Mouse (Mus musculus) embryonic stem cell, embryonic (primary cell): ENCODE results near the gene Cda.

ENCODE experiments used
- CTCF ChIA-PET, 4 experiments: fragments of 300-600 bp in 2 of 4; fragments of 350-600 bp in 2 of 4; sonication (Branson Sonifier 250); formaldehyde crosslinking; loops; one replicate each; lab custom pipeline; 2022; ENCODE audit warnings: inconsistent platforms in 2 of 4; lab: Charles Lee
- POLR2A ChIA-PET, 4 experiments: fragments of 300-600 bp in 2 of 4; fragments of 350-600 bp in 2 of 4; sonication (Branson Sonifier 250); formaldehyde crosslinking; loops; one replicate each; lab custom pipeline; 2022; ENCODE audit warnings: antibody characterized with exemption in 4 of 4, inconsistent platforms in 1 of 4; lab: Charles Lee

Gene Cda

GRCm38 (mm10) chr4:138327891-138328470 is 39.8 kb downstream of the Cda start:
- ChIA-PET CTCF (interaction anchor here in 2 of 4 experiments (1.3 to 3.5 kb wide), 3 partner anchors 11 to 102 kb away, joined by 3 to 14 read pairs (median 3); no protein-coding TSS in a partner anchor), POLR2A (interaction anchor here in 1 of 4 experiments (1.3 kb wide), 1 partner anchor 68 kb away, joined by 3 read pairs; no protein-coding TSS in a partner anchor)

- ChIA-PET POLR2A (interaction anchor here in 1 of 4 experiments (1.2 kb wide), 1 partner anchor 11 kb away, joined by 5 read pairs; no protein-coding TSS in a partner anchor), CTCF (interaction anchor here in 2 of 4 experiments (1.1 to 3.5 kb wide), 11 partner anchors 8 to 103 kb away, joined by 3 to 21 read pairs (median 6); no protein-coding TSS in a partner anchor)
Measured at GRCm38 (mm10) chr4:138327155-138327554, 40.6 kb downstream of the Cda start.

- POLR2A ChIA-PET, result interaction anchor here (0.5 to 1.4 kb wide), 14 partner anchors 9 to 1973 kb away, joined by 3 to 8 read pairs (median 3); partner anchors contain the start of gene Fam43b (in 1 of the 4)
- CTCF ChIA-PET, result interaction anchor here (0.6 to 3.5 kb wide), 45 partner anchors 9 to 688 kb away, joined by 3 to 21 read pairs (median 4); partner anchors contain the start of gene Fam43b (in 2 of the 4)
Measured at GRCm38 (mm10) chr4:138326077-138326695, 41.6 kb downstream of the Cda start, which contains the start of gene Pink1. Pink1 (minus strand) TSS chr4:138326307.

GRCm38 (mm10) chr4:138325466-138326076 is 42.2 kb downstream of the Cda start:
- POLR2A ChIA-PET, result interaction anchor here in 3 of 4 experiments (0.6 to 1.4 kb wide), 14 partner anchors 8 to 1973 kb away, joined by 3 to 8 read pairs (median 3); partner anchors contain the start of gene Fam43b (in 1 of the 3)
- CTCF ChIA-PET, result interaction anchor here (0.5 to 3.5 kb wide), 41 partner anchors 9 to 534 kb away, joined by 3 to 21 read pairs (median 4); partner anchors contain the start of gene Fam43b (in 2 of the 4)

- ChIA-PET POLR2A (interaction anchor here in 3 of 4 experiments (0.6 to 1.1 kb wide), 4 partner anchors 32 to 1055 kb away, joined by 3 to 5 read pairs (median 4); no protein-coding TSS in a partner anchor), CTCF (interaction anchor here in 2 of 4 experiments (0.6 to 2.9 kb wide), 2 partner anchors 8 to 72 kb away, joined by 5 to 18 read pairs; partner anchors contain the start of gene Fam43b (in 1 of the 2))
Measured at GRCm38 (mm10) chr4:138324451-138324850, 43.3 kb downstream of the Cda start.

GRCm38 (mm10) chr4:138323753-138324152 is 44.0 kb downstream of the Cda start:
- CTCF ChIA-PET, result interaction anchor here in 2 of 4 experiments (0.6 to 1.2 kb wide), 3 partner anchors 41 to 74 kb away, joined by 3 to 4 read pairs (median 3); partner anchors contain the start of genes Fam43b (in 1 of the 2), Kif17 (in 1 of the 2) and Sh2d5 (in 1 of the 2)

GRCm38 (mm10) chr4:138322692-138323091 is 45.1 kb downstream of the Cda start:
- ChIA-PET POLR2A (interaction anchor here in 1 of 4 experiments (0.6 to 1.3 kb wide), 2 partner anchors 19 to 221 kb away, joined by 3 read pairs; partner anchors contain the start of gene Ddost), CTCF (interaction anchor here in 1 of 4 experiments (1.2 kb wide), 1 partner anchor 40 kb away, joined by 3 read pairs; no protein-coding TSS in a partner anchor)

More at GRCm38 (mm10) chr4:138323753-138324152, 44.0 kb downstream of the Cda start:
- POLR2A ChIA-PET, result interaction anchor here in 1 of 4 experiments (1.1 to 1.3 kb wide), 2 partner anchors 20 to 59 kb away, joined by 3 read pairs; partner anchors contain the start of gene Ddost

- ChIA-PET CTCF (interaction anchor here in 3 of 4 experiments (0.6 to 1.3 kb wide), 7 partner anchors 14 to 708 kb away, joined by 3 to 6 read pairs (median 3); partner anchors contain the start of gene Fam43b (in 1 of the 3)), POLR2A (no interaction called here)
Measured at GRCm38 (mm10) chr4:138321488-138321887, 46.3 kb downstream of the Cda start.

- CTCF ChIA-PET, result interaction anchor here in 2 of 4 experiments (1.0 to 6.1 kb wide), 5 partner anchors 9 to 109 kb away, joined by 3 to 38 read pairs (median 25); no protein-coding TSS in a partner anchor
- POLR2A ChIA-PET, result no interaction called here
Measured at GRCm38 (mm10) chr4:138320711-138321110, 47.1 kb downstream of the Cda start.

GRCm38 (mm10) chr4:138319508-138319907 is 48.3 kb downstream of the Cda start:
- ChIA-PET CTCF (interaction anchor here (0.6 to 6.1 kb wide), 40 partner anchors 8 to 832 kb away, joined by 3 to 38 read pairs (median 4); partner anchors contain the start of gene Ddost (in 1 of the 4)), POLR2A (interaction anchor here in 1 of 4 experiments (0.6 to 1.1 kb wide), 2 partner anchors 61 to 76 kb away, joined by 3 read pairs; partner anchors contain the start of gene Fam43b)

GRCm38 (mm10) chr4:138318509-138319266 is 49.1 kb downstream of the Cda start:
- POLR2A ChIA-PET, result interaction anchor here in 3 of 4 experiments (0.6 to 1.1 kb wide), 5 partner anchors 43 to 123 kb away, joined by 3 to 5 read pairs (median 3); no protein-coding TSS in a partner anchor
- CTCF ChIA-PET, result interaction anchor here (0.6 to 6.1 kb wide), 46 partner anchors 7 to 798 kb away, joined by 3 to 38 read pairs (median 4); partner anchors contain the start of gene Ddost (in 2 of the 4)

GRCm38 (mm10) chr4:138316369-138316768 is 51.4 kb downstream of the Cda start:
- POLR2A ChIA-PET, result interaction anchor here in 3 of 4 experiments (0.5 to 3.7 kb wide), 5 partner anchors 10 to 1727 kb away, joined by 3 to 16 read pairs (median 7); partner anchors contain the start of genes Ddost (in 1 of the 3) and Pink1 (in 1 of the 3)
- CTCF ChIA-PET, result interaction anchor here (0.5 to 6.1 kb wide), 61 partner anchors 10 to 1036 kb away, joined by 3 to 38 read pairs (median 3); partner anchors contain the start of genes Ddost (in 3 of the 4), Mul1 (in 2 of the 4), Pink1 (in 2 of the 4) and Cda (in 1 of the 4)

GRCm38 (mm10) chr4:138315781-138316180 is 52.0 kb downstream of the Cda start:
- POLR2A ChIA-PET, result interaction anchor here in 3 of 4 experiments (0.5 to 3.7 kb wide), 6 partner anchors 11 to 1728 kb away, joined by 3 to 16 read pairs (median 6); partner anchors contain the start of genes Ddost (in 1 of the 3) and Pink1 (in 1 of the 3)
- CTCF ChIA-PET, result interaction anchor here (0.5 to 6.1 kb wide), 56 partner anchors 9 to 1037 kb away, joined by 3 to 38 read pairs (median 4); partner anchors contain the start of genes Ddost (in 2 of the 4), Mul1 (in 2 of the 4), Pink1 (in 2 of the 4) and Cda (in 1 of the 4)

GRCm38 (mm10) chr4:138313795-138314194 is 54.0 kb downstream of the Cda start:
- POLR2A ChIA-PET, result interaction anchor here in 1 of 4 experiments (3.7 kb wide), 1 partner anchor 10 kb away, joined by 16 read pairs; the partner anchor contains the start of gene Ddost

GRCm38 (mm10) chr4:138313021-138313420 is 54.8 kb downstream of the Cda start:
- CTCF ChIA-PET, result interaction anchor here in 1 of 4 experiments (0.6 kb wide), 1 partner anchor 1288 kb away, joined by 11 read pairs; no protein-coding TSS in a partner anchor

More at GRCm38 (mm10) chr4:138313795-138314194, 54.0 kb downstream of the Cda start:
- CTCF ChIA-PET, result interaction anchor here in 3 of 4 experiments (0.6 to 4.7 kb wide), 4 partner anchors 12 to 526 kb away, joined by 3 to 20 read pairs (median 3); partner anchors contain the start of gene Pink1 (in 1 of the 3)

More at GRCm38 (mm10) chr4:138313021-138313420, 54.8 kb downstream of the Cda start:
- POLR2A ChIA-PET, result interaction anchor here in 1 of 4 experiments (3.7 kb wide), 1 partner anchor 9 kb away, joined by 16 read pairs; the partner anchor contains the start of gene Ddost
